Mouse (Mus musculus): ENCODE data around the gene Dcaf12l2. TPM values are rescaled to one million over a fixed set of nuclear protein-coding genes. Genes with fewer than 3 reads are reported as not detected.

Gene Dcaf12l2
- not detected for total RNA-seq (2021)
- long read RNA-seq, experiment 1: 0 reads
- long read RNA-seq, experiment 2: 0 reads

- DNase-seq: no peak
Measured at GRCm38 (mm10) chrX:44367646-44368521, at the start of gene Dcaf12l2. Gene Dcaf12l2 (minus strand): TSS chrX:44368342.

- DNase-seq: no peak
Measured at GRCm38 (mm10) chrX:44367280-44367645, 879 bp downstream of the Dcaf12l2 start.
